Mouse (Mus musculus) lung, postnatal 0 days (tissue): ENCODE results near the gene Hps4.
A peak's percentile ranks its signal among the peaks of the same experiment; 100 is the strongest.

Experiments
- CTCF ChIP-seq: IDR thresholded peaks from 2 replicates; pipeline ENCODE4 v1.5.1; 2016; ENCODE audit warnings: antibody characterized with exemption, mild to moderate bottlenecking
- EP300 ChIP-seq: IDR thresholded peaks from 2 replicates; pipeline ENCODE4 v1.6.1; 2016; ENCODE audit warnings: antibody characterized with exemption, mild to moderate bottlenecking, control low read depth

- peak; percentile 41 for TF ChIP-seq CTCF
- no peak for TF ChIP-seq EP300
Observed at GRCm38 (mm10) chr5:112301694-112302093, 41.2 kb upstream of the Hps4 start.
